Mouse (Mus musculus): Measurements from ENCODE around the gene Them5.

The Them5 gene

GRCm38 (mm10) chr3:94372038-94372437 is 30.1 kb downstream of the Them5 start:
- DNase-seq (ENCODE audit: extremely low spot score), result no peak

- DNase-seq (ENCODE audit: extremely low spot score), result no peak
Observed at GRCm38 (mm10) chr3:94372641-94373040, 30.7 kb downstream of the Them5 start, which contains the start of gene Rorc. Gene Rorc, plus strand, starts transcription at chr3:94372794.

- no peak for DNase-seq (ENCODE audit: extremely low spot score)
Observed at GRCm38 (mm10) chr3:94373090-94373489, 31.2 kb downstream of the Them5 start.

GRCm38 (mm10) chr3:94373597-94374011 is 31.7 kb downstream of the Them5 start:
- no peak for DNase-seq (ENCODE audit: extremely low spot score)

GRCm38 (mm10) chr3:94374636-94375035 is 32.7 kb downstream of the Them5 start:
- no peak for DNase-seq (ENCODE audit: extremely low spot score)

- no peak for DNase-seq (ENCODE audit: extremely low spot score)
Observed at GRCm38 (mm10) chr3:94375146-94375545, 33.2 kb downstream of the Them5 start.

GRCm38 (mm10) chr3:94375861-94376260 is 34.0 kb downstream of the Them5 start:
- DNase-seq (ENCODE audit: extremely low spot score), result no peak

GRCm38 (mm10) chr3:94377028-94377923 is 35.4 kb downstream of the Them5 start:
- DNase-seq (ENCODE audit: extremely low spot score), result no peak

- no peak for DNase-seq (ENCODE audit: extremely low spot score)
Observed at GRCm38 (mm10) chr3:94379831-94380510, 38.1 kb downstream of the Them5 start.

GRCm38 (mm10) chr3:94382308-94382707 is 40.4 kb downstream of the Them5 start:
- DNase-seq (ENCODE audit: extremely low spot score), result no peak

GRCm38 (mm10) chr3:94383476-94383875 is 41.6 kb downstream of the Them5 start:
- DNase-seq (ENCODE audit: extremely low spot score), result no peak

GRCm38 (mm10) chr3:94386671-94387070 is 44.8 kb downstream of the Them5 start:
- no peak for DNase-seq (ENCODE audit: extremely low spot score)

GRCm38 (mm10) chr3:94387391-94387790 is 45.5 kb downstream of the Them5 start:
- no peak for DNase-seq (ENCODE audit: extremely low spot score)

GRCm38 (mm10) chr3:94388047-94388446 is 46.1 kb downstream of the Them5 start:
- no peak for DNase-seq (ENCODE audit: extremely low spot score)

- no peak for DNase-seq (ENCODE audit: extremely low spot score)
Observed at GRCm38 (mm10) chr3:94389420-94389819, 47.5 kb downstream of the Them5 start.

- no peak for DNase-seq (ENCODE audit: extremely low spot score)
Observed at GRCm38 (mm10) chr3:94391001-94391400, 49.1 kb downstream of the Them5 start.

- DNase-seq (ENCODE audit: extremely low spot score), result no peak
Observed at GRCm38 (mm10) chr3:94392128-94392527, 50.2 kb downstream of the Them5 start.

- no peak for DNase-seq (ENCODE audit: extremely low spot score)
Observed at GRCm38 (mm10) chr3:94393049-94393448, 51.1 kb downstream of the Them5 start.

GRCm38 (mm10) chr3:94396336-94396735 is 54.4 kb downstream of the Them5 start:
- DNase-seq (ENCODE audit: extremely low spot score), result no peak

GRCm38 (mm10) chr3:94396851-94397250 is 55.0 kb downstream of the Them5 start:
- DNase-seq (ENCODE audit: extremely low spot score), result no peak

Measured in embryo, embryonic 9.5 days (tissue).